Mouse (Mus musculus) urinary bladder, postnatal 36 days (tissue): ENCODE data around the gene Ryr1.

Experiments
- DNase-seq, 2 experiments: peaks; one replicate each; pipeline ENCODE4 v3.0.0; 2022; ENCODE audit warnings: low spot score in 2 of 2, mixed read lengths in 1 of 2

The Ryr1 gene

GRCm38 (mm10) chr7:29124970-29125369 lies at the start of gene Ryr1:
TSS of gene Ryr1 (minus strand) at chr7:29125179.
- peak in 1 of 2 experiments; percentile 37 for DNase-seq

DNA sequence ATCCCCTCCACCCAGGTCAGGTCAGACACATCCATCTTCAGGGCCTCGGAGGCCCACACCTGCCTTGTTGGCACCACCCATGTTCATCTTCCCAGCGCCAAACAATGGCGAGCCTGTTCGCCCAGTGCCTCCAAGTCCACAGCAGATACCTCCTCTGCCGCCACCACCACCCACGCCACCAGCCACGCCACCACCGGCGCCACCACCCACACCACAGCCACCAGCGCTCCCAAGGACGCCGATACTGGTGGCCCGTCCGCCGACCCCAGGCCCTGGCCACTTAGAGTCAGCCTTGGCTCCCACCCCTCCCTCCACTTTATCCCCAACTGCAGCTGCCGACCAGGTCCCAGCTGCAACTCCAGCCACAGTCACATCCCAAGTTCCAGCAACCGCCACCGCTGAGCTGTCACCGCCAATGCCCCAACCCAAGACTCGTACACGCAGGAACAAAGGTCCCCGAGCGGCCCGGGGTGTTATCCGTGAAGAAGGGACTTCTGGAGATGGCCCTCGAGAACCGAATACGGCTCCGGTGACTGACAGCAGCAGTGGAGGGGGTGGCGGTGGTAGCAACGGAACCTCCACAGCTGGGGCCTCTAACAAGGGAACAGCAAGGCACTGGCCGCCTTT lies 47.5 kb upstream of the Ryr1 start:
- no peak for DNase-seq

DNA sequence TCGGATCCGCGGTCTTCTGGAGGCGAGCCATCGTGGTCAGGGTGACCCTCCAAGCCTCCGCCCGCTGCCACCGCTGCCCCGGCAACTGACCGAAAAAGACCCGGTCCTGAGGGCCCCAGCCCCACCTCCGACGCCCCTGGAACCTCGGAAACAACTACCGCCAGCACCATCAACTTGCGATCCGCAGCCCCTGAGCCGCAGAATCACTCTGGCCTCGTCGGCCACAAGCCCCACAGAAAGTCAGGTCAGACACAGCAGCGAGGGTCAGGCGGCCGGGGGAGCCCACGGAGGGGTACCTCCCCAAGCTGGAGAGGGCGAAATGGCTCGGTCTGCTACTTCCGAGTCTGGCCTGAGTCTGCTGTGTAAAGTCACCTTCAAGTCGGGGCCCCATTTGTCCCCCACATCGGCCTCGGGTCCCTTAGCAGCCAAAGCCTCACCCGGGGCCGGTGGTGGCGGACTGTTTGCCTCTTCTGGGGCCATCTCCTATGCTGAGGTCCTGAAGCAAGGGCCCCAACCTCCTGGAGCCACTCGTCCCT lies 46.7 kb upstream of the Ryr1 start:
- no peak for DNase-seq

- no peak for DNase-seq
Observed at GRCm38 (mm10) chr7:29170755-29171561, 46.0 kb upstream of the Ryr1 start.

- DNase-seq = peak; percentile 80 to 81
Observed at GRCm38 (mm10) chr7:29170066-29170754, 45.2 kb upstream of the Ryr1 start, which contains the start of the genes Ggn and Spred3. TSS of gene Ggn (plus strand) at chr7:29170210. TSS of gene Spred3 (minus strand) at chr7:29170411.

- DNase-seq = peak; percentile 64 to 79
Observed at GRCm38 (mm10) chr7:29169231-29170065, 44.5 kb upstream of the Ryr1 start.

GRCm38 (mm10) chr7:29168791-29169230 lies 43.8 kb upstream of the Ryr1 start:
- no peak for DNase-seq

GRCm38 (mm10) chr7:29168121-29168695 lies 43.2 kb upstream of the Ryr1 start:
- no peak for DNase-seq

GRCm38 (mm10) chr7:29167656-29168055 lies 42.7 kb upstream of the Ryr1 start:
- no peak for DNase-seq

DNA sequence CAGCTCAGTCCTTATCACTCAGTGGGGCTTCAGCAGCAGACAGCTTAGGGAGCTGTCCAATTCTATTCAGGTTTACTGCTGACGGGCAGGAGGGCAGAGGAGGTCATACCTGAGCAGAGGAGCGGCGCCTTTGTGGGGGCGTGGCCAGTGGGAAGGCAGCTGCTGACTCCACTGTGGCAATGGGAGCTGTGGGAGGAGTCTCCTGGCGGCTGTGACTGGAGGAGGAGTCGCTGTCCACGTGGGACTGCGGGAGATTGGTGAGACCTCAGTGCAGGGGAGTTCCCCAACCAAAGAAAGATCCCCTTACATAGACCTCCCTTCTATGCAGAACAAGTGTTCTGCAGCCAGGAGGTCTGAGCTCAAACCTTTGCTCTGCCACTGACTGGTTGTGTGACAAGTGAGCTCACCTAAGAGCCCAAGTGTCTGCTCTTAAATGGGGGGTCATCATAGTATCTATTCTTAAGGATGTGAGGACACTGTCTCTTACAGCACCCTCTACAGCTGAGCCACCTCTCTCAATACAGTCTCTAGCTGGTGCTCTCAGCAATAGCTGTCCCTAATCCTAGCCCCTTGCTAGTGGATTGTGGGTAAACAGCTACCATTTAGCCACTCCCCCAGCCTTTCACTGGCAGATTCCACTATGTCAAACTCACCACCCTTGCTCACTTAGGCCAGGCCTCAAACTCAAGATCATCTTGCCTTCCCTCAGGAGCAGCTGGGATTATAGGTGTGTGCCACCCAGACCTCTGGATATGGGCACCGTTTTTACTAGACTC lies 38.0 kb upstream of the Ryr1 start:
- peak in 1 of 2 experiments; percentile 48 for DNase-seq

DNA sequence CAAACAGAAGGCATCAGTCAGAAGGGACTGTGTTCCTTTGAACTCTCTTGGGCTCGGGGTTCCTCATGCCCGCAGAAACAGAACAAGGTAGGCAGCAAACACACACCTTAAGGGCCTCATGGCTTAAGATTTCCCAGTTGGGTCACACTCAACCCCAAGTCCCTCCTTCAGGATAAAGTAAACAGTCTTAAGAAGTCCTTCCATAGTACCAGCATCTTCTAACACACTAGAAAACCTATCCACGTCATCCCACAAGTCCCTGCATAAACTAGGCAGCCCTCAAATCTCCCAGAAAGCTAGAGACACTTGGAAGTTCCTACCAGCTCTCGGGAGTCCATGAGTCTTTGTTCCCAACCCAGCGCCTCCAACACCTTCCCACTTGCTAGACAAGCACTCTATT lies 37.3 kb upstream of the Ryr1 start:
- DNase-seq = no peak

- no peak for DNase-seq
Observed at GRCm38 (mm10) chr7:29158264-29158663, 33.3 kb upstream of the Ryr1 start.

DNA sequence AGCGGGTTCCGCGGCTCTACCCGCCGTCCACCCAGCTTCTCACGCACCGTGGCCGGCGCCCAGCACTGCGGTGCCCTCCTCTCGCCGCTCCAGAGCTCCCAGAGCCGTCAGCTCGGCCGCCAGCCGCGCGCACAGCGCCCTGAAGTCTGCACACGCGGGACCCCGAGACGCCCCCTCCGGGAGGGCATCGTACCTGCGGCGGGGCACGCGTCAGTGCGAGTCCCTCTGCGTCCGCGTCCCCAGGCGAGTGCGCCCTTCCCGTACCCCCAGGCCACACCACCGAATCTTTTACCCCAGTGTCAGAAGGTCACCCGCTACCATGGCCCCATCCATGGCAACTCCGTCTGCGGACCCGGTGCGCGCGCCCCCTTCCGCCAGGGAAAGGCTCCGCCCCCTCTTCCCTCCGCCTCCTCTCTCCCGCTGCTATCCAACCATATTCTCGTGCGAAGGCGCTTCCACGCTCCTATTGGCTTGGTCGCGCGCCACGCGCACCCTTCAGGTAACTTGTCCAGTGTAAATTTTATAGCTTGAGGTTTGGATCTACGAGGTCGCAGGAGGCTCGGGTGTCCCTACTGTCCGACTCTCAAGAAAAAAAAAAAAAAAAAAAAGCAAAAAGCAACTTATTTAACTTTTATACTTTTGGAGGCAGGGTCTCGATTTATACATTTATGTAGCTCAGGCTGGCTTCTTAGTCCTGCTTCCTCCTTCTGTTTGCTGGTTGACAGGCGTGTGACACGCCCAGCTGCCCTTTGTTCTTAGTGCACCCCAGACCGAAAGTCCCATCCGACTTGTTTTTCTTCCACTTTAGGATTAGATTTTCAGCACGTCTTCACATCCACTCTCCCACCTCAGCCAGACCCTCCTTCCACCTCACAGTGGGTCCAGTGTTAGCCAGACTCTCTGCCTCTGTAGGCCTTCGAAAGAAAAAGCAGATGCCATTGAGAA lies 31.1 kb upstream of the Ryr1 start, which contains the start of gene Fam98c:
Gene Fam98c, minus strand, starts transcription at position 397 of the 945 bp plus-strand sequence.
- peak; percentile 72 to 84 for DNase-seq

DNA sequence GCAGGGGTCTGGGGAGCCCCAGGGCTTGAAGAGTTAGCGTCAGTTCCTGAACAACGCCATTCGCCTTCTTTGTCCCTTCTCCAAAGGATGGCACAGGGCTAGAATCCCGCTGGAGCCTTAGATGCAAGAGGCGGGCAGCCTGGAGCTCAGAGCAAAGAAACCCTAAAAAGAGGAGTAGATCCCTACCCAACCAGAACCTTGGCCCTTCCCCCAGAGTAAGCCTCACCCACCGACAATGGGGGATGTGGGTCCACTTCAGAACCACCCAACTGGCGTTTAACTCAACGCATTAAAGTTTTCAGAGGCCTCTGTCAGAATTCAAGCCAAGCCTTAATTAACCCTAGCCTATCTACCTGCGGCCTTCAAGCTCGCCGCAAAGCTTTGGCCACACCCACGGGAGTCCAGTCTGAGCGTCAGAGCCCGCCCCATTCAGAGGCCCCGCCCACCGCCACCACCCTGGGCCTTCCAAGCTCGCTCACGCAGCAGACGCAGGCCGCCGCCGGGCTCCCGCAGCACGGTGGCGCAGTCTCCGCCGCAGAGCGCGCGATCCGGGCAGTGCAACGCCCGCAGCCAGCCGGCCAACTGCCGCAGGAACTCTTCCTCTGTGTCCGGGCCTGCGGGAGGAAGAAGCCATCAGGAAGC lies 30.3 kb upstream of the Ryr1 start:
- peak; percentile 85 to 88 for DNase-seq

GRCm38 (mm10) chr7:29154018-29154720 lies 29.2 kb upstream of the Ryr1 start:
- DNase-seq = no peak

DNA sequence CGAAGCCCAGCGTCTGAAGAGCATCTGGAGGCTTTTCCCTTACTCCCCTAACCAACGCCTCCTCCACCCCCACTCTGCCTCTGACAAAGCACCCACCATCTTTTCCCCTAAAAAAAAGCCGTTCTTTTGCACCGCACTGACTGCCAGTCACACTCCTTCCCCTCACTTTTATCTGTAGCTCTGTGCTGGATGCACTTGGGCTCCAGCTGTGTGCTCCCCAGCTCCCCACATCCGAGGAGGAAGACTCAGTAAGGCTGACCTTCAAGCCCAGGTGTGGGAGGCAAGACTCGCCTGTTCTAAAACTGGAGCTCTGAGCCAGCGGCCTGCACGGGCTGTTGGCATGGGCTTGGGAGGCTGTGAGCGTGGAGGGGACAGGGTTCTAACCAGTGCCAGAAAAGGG lies 26.5 kb upstream of the Ryr1 start:
- DNase-seq = no peak

- DNase-seq = no peak
Observed at GRCm38 (mm10) chr7:29148771-29149170, 23.8 kb upstream of the Ryr1 start.
